Mouse (Mus musculus): Measurements from ENCODE around the gene Exo5.

DNA sequence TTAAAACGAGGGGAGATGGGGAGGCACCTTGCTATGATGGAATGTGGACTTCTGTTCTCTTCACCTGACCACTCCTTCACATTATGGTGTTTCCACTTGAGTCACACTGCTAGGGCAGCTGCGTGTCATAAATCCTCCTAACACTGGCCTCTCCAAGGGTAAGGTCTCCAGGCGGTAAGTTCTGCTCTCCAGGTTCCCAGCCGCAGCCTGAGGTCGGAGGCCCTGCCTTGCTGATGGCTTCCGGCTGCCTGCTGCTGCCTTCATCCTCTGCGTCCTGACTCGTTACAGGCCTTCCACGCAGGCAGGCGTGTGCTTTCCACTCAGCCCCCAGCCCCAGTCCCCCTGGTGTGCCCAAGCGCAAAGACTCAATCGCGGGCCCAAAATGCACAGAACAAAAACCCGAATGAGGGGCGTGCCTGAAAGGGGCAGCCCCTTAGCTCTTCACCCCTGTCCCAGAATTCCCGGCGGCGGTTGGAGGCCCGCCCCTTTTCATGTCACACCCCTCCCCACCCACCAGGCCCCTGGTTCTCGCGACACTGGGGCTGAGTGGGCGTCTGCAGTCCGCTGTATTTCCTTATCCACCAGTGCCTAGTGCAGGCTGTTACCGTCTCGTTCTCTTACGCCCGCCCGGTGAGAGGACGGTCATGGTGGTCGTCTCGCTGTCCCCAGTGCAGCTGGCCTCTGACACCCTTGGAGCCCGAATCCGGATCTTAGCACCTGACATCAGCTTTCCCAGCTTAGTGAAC, at the start of gene Exo5:
- no peak for TF ChIP-seq CTCF (IDR thresholded peaks at IDR 0.05)
- TF ChIP-seq EP300 (IDR thresholded peaks at IDR 0.05): peak; percentile 82

Data from lung, postnatal 0 days (tissue).